Mouse (Mus musculus) left cerebral cortex, postnatal 14 days (tissue): Measurements from ENCODE around the gene Gtpbp2. TPM values are rescaled to one million over a fixed set of nuclear protein-coding genes. Genes with fewer than 3 reads are reported as not detected.

ENCODE experiments used
- DNase-seq, 2 experiments: peaks; one replicate each; pipeline ENCODE4 v3.0.0; 2021 to 2022; ENCODE audit warnings: low spot score in 2 of 2, mixed read lengths in 1 of 2
- intact Hi-C: fragments of 180-260 bp; cut with DNase I; formaldehyde crosslinking; loops from one replicate; pipeline ENCODE4 v1.15.1; 2025
- total RNA-seq, 2 experiments: library from RNA; stranded (reverse); gene quantifications; 2 replicates each; pipeline ENCODE4 v1.2.3; 2021

Gene Gtpbp2
- total RNA-seq, 2 experiments from 2014 or later: 95.4 to 106 TPM

DNA sequence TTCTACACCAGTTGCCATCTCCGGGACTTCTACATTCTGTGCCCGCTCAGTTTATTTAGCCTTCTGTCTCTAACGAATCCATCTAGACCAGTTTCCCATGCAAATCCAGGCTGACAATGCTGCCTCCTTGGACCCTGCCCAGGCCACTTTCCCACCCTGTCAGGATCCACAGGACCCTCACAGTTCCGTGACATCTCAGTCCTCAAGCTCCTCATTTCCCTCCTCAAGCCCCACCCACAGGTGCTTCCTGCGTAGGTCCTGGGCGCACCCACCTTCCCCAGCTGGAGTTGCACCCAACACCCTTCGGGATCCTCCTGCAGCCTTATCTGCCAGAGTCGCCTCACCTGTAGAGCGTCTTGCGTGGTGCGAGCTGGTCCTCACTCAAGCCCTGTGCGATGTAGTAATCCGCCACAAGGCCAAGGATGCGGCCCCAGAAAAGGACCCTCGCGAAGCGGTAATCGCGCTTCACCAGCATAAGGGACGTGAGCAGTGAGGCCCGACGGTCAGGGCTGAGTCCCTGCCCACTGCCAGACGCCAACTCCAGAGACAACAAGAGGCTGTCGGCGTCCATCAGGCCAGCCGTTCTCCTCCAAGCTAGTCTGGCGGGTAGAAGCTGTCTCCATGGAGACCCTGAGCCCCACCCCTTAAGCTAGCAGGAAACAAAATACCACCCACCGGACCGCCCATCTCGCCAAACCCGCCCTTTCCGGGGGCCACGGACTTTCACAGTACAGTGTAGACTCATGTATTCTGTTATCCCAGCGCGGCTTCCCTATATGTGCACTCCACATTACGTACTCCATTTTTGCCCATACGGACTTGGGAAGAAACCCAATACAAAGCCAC, 17.0 kb upstream of the Gtpbp2 start, which contains the start of gene Rsph9:
Rsph9 (minus strand) TSS at position 639 of the 846 bp plus-strand sequence.
- intact Hi-C loops: no loop called here
- peak; percentile 79 to 85 for DNase-seq

DNA sequence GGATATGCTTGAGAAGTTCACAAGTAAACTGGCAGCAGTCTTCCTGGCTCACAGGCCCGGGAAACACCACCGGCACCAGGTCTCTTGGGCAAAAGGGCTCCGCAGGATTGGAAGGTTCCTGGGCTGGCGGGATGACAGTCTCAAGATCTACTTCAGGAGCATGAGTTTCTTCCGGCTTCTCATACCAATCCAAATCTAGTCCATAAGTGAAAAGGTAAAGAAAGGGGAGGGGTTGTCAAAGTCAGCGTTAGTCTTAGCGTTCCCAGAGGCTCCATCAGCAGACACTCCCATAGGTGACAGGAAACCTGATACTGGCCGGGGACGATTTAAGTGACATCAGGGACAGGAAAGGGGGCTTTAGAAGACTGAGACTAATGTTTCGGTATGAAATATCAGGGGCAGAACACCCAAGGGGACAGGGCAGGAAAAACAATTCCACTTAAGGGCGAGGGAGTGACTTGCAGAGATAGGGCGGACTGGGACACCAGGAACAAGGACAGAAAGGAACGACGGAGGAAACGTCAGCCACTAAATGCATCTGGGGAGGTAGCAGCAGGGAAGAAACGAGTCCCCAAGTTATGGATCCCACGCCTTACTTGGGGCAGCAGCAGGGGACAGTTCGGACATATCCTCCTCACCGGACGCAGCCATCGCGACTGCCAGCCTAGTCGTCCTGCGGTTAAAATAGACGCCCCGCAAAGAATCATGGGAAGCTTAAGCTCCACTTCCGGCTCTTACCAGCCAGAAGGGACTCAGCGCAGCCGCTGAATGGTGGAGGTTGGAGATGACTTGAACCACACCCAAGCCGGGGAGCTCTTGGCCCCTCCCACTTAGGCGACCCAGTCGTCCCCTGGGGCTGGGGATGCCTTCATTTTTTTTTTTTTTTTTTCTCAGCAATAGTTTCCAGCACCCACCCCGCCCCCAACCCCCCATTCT, 7.7 kb upstream of the Gtpbp2 start, which contains the start of gene Mad2l1bp:
Mad2l1bp (minus strand) TSS at position 707 of the 936 bp plus-strand sequence.
- DNase-seq: peak; percentile 88 to 90
- intact Hi-C loops: no loop called here

DNA sequence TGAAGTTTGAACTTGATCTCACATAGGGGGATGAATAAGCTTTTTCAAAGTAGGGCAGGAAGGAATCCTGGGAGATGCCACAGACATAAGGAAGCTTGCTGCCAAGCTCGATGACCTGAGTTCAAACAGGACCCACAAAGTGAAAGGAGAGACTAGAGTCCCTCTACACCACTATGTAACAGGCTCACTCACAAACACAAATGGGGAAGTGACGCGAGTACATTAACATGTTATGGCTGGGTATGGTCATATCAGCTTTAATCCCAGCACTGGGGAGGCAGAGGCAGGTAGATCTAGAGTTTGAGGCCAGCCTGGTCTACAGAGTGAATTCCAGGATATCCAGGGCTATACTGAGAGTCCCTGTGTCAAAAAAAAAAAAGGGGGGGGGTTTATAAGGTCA, 6.5 kb upstream of the Gtpbp2 start:
- intact Hi-C loops: no loop called here
- DNase-seq: no peak

DNA sequence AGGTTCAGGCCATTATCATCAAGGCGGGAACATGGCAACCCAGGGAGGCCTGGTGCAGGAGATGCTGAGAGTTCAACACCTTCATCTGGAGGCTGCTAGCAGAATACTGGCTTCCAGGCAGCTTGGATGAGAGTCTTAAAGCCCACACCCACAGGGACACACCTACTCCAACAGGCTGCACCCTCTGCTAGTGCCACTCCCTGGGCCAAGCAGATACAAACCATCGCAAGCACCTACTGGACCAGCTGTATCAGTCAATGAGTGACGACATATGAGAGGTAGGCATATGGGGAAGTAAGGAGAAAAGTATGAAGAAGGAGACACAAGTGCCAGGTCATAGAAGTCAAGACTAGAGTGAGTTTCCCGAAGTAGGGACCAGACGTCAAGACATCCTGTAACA, 4.2 kb upstream of the Gtpbp2 start:
- intact Hi-C loops: no loop called here
- no peak for DNase-seq

DNA sequence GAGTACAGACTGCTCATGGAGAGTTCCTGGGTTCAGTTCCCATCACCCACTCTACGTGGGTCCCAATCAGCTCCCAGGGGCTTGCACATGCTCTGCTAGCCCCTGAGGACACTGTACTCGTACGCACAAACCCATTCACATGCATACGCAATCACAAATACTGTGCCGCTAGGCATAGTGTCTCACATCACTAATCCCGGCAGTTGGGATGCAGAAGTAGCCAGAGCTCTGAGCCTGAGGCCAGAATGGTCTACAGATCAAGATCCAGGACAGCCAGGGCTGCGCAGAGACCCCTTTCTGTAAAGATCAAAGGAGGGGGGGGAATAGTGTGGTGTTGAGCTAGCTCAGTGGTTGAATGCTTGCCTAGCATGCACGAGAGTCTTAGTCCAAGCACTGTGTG, 3.7 kb upstream of the Gtpbp2 start:
- intact Hi-C loops: no loop called here
- no peak for DNase-seq

DNA sequence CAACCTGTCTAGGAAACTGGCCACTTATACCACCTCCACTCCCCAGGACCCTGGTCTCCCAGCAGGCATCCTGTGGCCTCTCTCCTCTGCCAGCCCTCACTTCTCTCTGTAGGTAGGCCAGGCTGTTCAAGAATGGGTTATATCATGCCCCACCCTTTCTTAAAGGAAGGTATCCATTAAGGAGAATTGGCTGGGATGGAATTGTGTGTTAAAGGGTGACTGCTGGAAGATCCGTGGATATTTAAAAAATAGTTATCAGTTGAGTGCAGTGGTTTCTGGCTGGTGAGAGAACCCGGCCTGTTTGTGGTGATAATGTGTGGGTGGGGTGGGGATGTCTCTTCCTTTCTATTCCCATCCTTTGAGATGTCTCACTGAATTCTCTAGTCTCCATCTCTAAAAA, 1.6 kb upstream of the Gtpbp2 start:
- no peak for DNase-seq
- intact Hi-C loops: no loop called here

DNA sequence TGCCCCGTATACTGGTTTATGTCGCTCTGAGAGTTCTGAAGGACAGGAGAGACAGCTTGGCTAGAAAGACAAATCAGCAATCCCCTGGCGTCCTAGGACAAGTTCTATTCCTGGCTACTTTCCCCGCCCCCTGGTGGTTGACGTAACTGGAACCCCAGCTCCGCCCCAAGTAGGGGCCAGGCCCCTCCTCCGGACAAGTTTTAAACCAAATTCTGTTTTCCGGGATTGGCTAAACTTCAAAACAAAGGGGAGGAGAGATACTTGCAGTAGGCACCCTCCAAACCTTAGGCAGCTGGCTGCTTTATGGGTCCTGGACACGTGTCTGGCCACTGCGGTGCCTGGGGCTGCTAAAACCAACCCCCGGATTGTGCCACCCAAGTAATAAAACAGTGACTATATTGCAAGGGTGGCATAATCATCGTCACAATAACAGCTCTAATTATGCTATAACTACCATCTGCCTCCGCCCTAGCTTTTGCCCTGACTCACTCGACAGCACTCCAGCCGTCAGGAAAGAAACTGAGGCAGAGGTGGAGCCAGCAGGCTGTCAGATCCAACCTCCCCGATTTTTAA, 656 bp upstream of the Gtpbp2 start:
- peak; percentile 86 to 88 for DNase-seq
- intact Hi-C loops: no loop called here

DNA sequence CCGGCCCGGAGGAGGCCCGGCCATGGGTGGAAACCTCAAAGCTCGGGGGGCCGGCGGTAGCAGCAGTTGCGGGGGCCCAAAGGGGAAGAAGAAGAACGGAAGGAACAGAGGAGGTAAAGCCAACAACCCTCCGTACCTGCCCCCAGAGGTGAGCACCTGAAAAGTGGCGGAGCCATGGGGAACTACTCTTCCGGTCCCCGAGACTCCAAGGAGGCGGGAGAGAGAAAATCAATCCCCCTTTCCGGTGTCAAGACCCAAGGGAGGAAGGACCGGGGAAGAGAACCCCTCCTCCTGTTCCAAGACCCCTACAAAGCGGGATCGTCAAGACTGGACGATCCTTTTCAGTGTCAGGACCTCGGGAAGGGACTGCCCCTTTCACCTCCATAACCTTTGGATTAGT, 347 bp downstream of the Gtpbp2 start:
- intact Hi-C loops: no loop called here
- DNase-seq: no peak

DNA sequence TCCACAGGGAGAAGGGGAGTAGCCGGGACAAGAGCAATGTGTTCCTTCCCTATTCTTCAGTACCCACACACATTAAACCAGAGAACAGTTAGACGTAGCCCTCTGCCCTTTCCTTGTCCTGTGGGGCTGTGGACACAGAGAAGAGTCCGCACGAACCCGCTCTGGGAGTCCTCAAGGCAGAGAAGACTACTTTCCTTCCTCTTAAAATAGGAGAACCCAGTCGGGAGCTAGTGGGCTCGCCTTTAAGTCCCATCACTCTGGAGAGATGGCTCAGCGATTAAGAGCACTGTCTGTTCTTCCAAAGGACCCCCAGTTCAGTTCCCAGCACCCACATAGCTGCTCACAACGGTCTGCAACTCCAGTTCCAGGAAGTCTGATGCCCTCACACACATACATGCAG, 878 bp downstream of the Gtpbp2 start:
- DNase-seq: no peak
- intact Hi-C loops: no loop called here

DNA sequence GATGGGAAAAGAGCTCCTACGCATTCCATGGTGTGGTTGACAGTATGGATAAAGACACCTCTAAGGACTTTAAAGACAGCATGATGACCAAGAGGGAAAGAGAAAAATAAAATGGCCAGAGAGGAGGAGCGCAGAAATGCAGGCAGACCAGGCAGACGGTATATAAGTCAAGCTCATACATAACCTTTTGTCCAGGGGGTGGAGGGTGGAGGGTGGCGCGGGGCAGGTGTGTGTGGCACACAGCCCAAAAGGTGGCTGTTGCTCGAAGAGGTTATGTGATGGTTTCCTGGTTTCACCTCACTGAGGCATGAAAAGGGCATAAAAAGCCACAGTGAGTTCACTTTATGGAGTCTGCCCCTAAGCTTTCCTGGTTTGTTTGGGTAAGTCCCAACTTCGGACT, 1.7 kb downstream of the Gtpbp2 start:
- DNase-seq: no peak
- intact Hi-C loops: no loop called here

DNA sequence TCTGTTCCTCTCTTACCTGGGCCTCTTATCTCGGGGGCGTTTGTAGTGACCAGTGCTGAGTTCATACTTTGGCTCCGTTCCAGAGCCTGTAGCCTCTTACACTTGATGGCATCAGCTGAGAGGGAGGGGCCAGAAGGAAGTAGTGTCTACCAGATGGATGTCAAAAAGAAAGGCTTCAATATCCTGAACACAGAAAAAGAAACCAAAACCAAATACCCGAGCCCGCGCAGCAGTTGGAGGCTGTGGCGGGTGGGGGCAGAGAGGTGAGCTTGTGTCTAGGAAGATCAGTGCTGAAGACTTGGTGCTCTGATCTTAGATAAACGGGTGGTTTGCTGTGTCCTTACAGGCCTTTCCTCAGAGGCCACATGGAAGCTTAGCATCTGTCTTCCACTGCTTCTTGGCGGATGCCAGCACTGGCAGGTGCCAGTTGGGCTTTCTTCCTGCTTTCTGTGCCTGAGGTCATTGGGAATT, 2.2 kb downstream of the Gtpbp2 start:
- DNase-seq: no peak
- intact Hi-C loops: no loop called here

DNA sequence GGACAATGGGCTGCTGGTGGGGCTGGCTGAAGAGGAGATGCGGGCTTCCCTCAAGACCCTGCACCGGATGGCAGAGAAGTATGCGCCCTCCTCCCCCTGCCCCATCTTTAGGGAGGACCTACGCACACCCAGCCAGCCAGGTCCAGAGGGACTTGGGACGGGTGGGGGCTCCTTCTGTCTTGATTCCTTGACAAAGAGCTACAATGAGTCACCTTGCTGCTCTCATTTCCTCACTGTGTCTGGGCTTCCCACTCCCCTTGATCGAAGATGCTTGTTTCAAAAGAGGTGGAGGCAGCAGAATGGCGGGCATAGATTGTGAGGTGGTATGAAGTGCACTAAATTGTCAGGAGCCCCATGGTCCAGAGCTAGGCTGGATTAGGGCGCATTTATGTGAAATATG, 3.5 kb downstream of the Gtpbp2 start:
- no peak for DNase-seq
- intact Hi-C loops: no loop called here

DNA sequence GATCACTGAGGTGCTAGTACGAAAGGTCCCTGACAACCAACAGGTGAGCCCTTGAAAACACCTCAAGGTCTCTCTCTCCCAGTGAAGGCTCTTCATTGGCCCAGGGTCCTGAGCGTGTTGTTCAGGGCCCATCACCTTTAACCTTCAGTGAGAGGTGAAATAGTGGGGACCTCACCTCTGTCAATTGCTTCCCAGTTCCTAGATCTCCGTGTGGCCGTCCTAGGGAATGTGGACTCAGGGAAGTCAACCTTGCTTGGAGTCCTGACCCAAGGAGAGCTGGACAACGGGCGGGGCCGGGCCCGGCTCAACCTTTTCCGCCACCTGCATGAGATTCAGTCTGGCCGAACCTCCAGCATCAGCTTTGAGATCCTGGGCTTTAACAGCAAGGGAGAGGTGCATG, 4.0 kb downstream of the Gtpbp2 start:
- intact Hi-C loops: no loop called here
- DNase-seq: no peak

DNA sequence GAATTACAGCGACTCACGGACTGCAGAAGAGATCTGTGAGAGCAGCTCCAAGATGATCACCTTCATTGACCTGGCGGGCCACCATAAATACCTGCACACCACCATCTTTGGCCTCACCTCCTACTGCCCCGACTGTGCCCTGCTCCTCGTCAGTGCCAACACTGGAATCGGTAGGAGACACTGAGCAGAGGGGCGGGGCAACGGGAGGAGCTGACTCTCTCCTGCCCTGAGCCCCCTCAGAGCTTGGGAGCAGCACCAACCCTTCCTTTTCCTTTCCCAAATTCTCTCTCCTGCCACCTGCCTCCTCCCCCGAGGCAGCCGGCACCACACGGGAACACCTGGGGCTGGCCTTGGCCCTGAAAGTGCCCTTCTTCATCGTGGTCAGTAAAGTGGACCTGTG, 4.6 kb downstream of the Gtpbp2 start:
- intact Hi-C loops: no loop called here
- no peak for DNase-seq

DNA sequence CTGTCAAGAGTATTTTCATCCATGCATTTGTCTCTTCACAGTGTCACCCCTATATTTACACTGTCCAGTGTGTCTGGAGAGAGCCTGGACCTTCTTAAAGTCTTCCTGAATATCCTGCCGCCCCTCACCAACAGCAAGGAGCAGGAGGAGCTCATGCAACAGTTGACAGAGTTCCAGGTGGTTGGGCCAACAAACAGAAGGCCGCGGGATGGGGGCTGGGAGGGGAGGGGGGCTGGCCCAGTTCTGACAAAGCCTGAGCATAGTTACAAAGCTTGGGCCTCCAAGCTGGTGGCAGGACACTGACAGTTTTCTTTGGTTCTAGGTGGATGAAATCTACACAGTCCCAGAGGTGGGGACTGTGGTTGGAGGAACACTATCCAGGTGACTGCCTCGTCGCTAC, 5.4 kb downstream of the Gtpbp2 start:
- intact Hi-C loops: no loop called here

DNA sequence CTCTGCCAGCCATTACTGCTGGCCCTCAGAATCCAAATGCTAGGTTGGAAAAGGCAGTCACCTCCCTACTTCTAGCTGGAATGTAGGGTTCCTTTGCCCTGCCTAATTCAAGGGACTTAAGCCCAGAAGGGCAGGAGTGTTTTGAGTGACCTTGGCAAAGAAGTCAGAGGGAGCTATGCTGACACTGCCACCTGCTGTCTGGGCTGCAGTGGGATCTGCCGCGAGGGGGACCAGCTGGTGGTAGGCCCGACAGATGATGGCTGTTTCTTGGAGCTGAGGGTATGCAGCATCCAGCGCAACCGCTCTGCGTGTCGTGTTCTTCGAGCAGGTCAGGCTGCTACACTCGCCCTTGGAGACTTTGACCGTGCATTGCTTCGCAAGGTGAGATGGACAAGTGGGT, 6.2 kb downstream of the Gtpbp2 start:
- intact Hi-C loops: no loop called here

More for the DNA sequence above, 5.4 kb downstream of the Gtpbp2 start:
- DNase-seq: no peak

DNA sequence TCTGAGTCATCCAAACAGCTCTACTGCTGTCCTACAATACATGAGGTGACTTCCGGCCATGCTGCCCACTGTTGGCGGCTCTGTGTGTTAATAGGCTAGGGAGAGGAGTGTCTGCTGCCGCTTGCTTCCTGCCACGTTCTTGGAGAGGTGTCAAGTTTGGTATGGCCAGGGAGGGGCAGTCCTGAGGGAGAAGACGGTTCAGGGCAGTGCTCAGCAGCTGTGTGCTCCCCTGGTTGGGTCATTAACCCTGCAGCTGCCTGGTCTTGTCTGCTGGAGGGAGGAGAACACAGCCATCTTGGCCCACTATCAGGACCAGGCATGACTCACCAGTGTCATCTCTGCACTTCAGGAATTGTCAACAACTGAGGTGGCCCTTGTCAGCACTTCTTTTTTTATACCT, 7.5 kb downstream of the Gtpbp2 start:
- DNase-seq: no peak
- intact Hi-C loops: no loop called here

More for the DNA sequence above, 6.2 kb downstream of the Gtpbp2 start:
- DNase-seq: no peak

DNA sequence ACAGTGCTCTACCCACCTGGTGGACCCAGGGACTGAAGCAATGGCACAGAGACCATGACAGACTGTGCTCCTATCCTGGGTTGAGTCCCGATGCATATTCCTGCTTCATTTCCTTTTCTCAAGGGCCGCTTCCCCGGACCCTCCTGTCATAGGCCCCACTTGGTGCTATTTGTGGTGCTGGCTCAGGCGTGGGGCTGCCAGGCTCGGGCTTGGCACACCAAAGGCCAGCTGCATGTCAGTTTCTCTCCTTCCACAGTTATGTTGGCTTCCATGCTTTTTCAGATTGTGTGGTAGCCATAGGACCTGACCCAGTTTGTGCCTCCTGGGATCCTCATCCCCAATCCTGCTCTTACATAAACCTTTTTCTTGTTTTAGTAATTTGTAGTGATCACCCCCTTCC, 7.9 kb downstream of the Gtpbp2 start:
- no peak for DNase-seq
- intact Hi-C loops: no loop called here

DNA sequence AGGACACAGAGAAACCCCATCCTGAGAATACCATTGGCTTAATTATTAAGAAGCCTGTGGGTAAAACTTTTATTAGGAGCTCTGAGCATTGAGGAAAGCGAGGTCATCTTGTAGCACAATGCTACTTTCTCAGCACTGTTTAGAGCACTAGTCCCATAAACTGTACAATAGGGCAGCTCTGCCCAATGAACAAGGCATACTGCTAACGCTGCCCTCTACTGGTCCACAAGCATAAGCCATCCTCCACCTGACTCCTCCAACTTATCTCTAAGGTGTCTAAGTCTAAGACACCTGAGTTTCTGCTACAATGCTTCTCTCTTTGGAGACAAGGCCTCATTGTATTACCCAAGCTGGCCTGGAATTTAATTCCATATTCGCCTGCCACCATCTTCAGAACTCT, 9.7 kb downstream of the Gtpbp2 start:
- no peak for DNase-seq
- intact Hi-C loops: no loop called here

DNA sequence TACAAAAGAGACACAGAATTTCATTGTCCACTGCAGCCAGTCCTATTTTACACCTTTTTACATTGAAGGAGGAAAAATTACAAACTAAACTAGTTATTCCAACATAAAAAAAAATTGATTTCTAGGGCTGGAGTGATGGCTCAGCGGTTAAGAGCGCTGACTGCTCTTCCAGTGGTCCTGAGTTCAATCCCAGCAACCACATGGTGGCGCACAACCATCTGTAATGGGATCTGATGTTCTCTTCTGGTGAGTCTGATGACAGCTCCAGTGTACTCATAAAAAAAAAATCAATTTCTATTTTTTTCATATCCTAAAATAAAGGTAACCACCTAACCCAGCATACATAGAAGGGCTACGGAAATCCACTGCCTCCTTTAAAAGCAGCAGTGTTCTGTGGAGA, 21.4 kb downstream of the Gtpbp2 start:
- no peak for DNase-seq

More for the DNA sequence above, 21.4 kb downstream of the Gtpbp2 start:
- intact Hi-C loops: no loop called here
